Mouse (Mus musculus) kidney, postnatal 0 days (tissue): ENCODE results near the gene Ckap2. TPM values are rescaled to one million over a fixed set of nuclear protein-coding genes. Genes with fewer than 3 reads are reported as not detected.

Experiments used
- ATAC-seq: fragments of 200-750 bp; cut with Nextera tagmentation; replicated peaks from 2 replicates; pipeline ENCODE4 v1.8.0; 2017; ENCODE audit warnings: low read depth, moderate number of reproducible peaks, moderate TSS enrichment, moderate library complexity; ENCODE audit not compliant: low FRiP score
- DNase-seq: peaks from one replicate; pipeline ENCODE4 v3.0.0-alpha.2; 2016; ENCODE audit warnings: low spot score
- H3K27ac ChIP-seq: fragments of 300-500 bp; sonication (generic); 2 replicates; pipeline ENCODE4 v1.5.1; 2014; ENCODE audit warnings: mild to moderate bottlenecking
- H3K27me3 ChIP-seq: fragments of 300-500 bp; sonication (generic); 2 replicates; pipeline ENCODE4 v1.6.1; 2014; ENCODE audit warnings: low read length, mixed read lengths; ENCODE audit not compliant: insufficient read depth
- H3K36me3 ChIP-seq: fragments of 300-500 bp; sonication (generic); 2 replicates; pipeline ENCODE4 v1.6.1; 2014; ENCODE audit warnings: low read length, mixed read lengths; ENCODE audit not compliant: insufficient read depth
- H3K4me1 ChIP-seq: fragments of 300-500 bp; sonication (generic); replicated peaks from 2 replicates; pipeline ENCODE4 v1.6.1; 2014; ENCODE audit warnings: antibody characterized with exemption, low read length, mixed read lengths; ENCODE audit not compliant: insufficient read depth
- H3K4me2 ChIP-seq: fragments of 300-500 bp; sonication (generic); 2 replicates; pipeline ENCODE4 v1.6.1; 2014; ENCODE audit warnings: mild to moderate bottlenecking, low read length, moderate library complexity, mixed read lengths
- H3K4me3 ChIP-seq: fragments of 300-500 bp; sonication (generic); replicated peaks from 2 replicates; pipeline ENCODE4 v1.5.1; 2014; ENCODE audit warnings: low read depth, low read length
- H3K9ac ChIP-seq: fragments of 300-500 bp; sonication (generic); 2 replicates; pipeline ENCODE4 v1.6.1; 2014; ENCODE audit warnings: low read depth, low read length
- H3K9me3 ChIP-seq: fragments of 300-500 bp; sonication (generic); replicated peaks from 2 replicates; pipeline ENCODE4 v1.6.1; 2016; ENCODE audit warnings: low read length, inconsistent platforms, mixed read lengths
- CTCF ChIP-seq: IDR thresholded peaks from 2 replicates; pipeline ENCODE4 v1.5.1; 2016; ENCODE audit warnings: antibody characterized with exemption, low read depth, mild to moderate bottlenecking, moderate library complexity
- WGBS: fragments of 180-500 bp; shearing (Covaris S2); extraction: QIAGEN DNeasy Blood & Tissue Kit; methylation state at CpG from one replicate; pipeline ENCODE4 v1.1.7; 2014; 5-methylcytosine and 5-hydroxymethylcytosine counted together
- polyA plus RNA-seq: library from polyadenylated mRNA; unstranded; fragments of >200 nt; fragmentation: Nextera tagmentation; extraction: Ambion mirVana; gene quantifications from 2 replicates; pipeline ENCODE4 v1.2.1, GENCODE M21; 2015

Ckap2 gene
- polyA plus RNA-seq, 1 experiment from 2014 or later, result 23.3 TPM

- 42% methylated on average over 3 of the region's 3 CpGs for WGBS
- no peak for ATAC-seq
- DNase-seq, result peak; percentile 40
Measured at GRCm38 (mm10) chr8:22150345-22150663, 35.3 kb downstream of the Ckap2 start.

GRCm38 (mm10) chr8:22149643-22150344, 35.8 kb downstream of the Ckap2 start:
- no peaks in the 10 kb centered on the region for H3K9me3 ChIP-seq
- no peak for TF ChIP-seq CTCF
- H3K4me3 ChIP-seq, result no peak overlapping the region
- WGBS, result 76% methylated on average over 11 of the region's 11 CpGs
- ATAC-seq (no peak), DNase-seq (no peak)
- no peak overlapping the region for H3K9ac ChIP-seq
- 0 out of 2 replicates have a peak, but pooled peaks cover 3% of the 10 kb centered on the region for H3K36me3 ChIP-seq
- H3K27me3 ChIP-seq, result no peaks in the 10 kb centered on the region
- H3K27ac ChIP-seq, result no peak overlapping the region
- no peak overlapping the region for H3K4me2 ChIP-seq
- no peaks in the 10 kb centered on the region for H3K4me1 ChIP-seq

More at GRCm38 (mm10) chr8:22150345-22150663, 35.3 kb downstream of the Ckap2 start:
- H3K4me2 ChIP-seq, result no peak overlapping the region
- no peak overlapping the region for H3K4me3 ChIP-seq
- no peaks in the 10 kb centered on the region for H3K9me3 ChIP-seq
- H3K36me3 ChIP-seq, result 0 out of 2 replicates have a peak, but pooled peaks cover 3% of the 10 kb centered on the region
- H3K9ac ChIP-seq, result no peak overlapping the region
- no peaks in the 10 kb centered on the region for H3K27me3 ChIP-seq
- H3K4me1 ChIP-seq, result no peaks in the 10 kb centered on the region
- TF ChIP-seq CTCF, result no peak
- no peak overlapping the region for H3K27ac ChIP-seq

- H3K4me2 ChIP-seq, result no peak overlapping the region
- 88% methylated on average over 7 of the region's 7 CpGs for WGBS
- no peaks in the 10 kb centered on the region for H3K27me3 ChIP-seq
- DNase-seq (no peak), ATAC-seq (no peak)
- no peaks in the 10 kb centered on the region for H3K9me3 ChIP-seq
- H3K4me1 ChIP-seq, result no peaks in the 10 kb centered on the region
- no peak for TF ChIP-seq CTCF
- H3K4me3 ChIP-seq, result no peak overlapping the region
- no peak overlapping the region for H3K9ac ChIP-seq
- no peak overlapping the region for H3K27ac ChIP-seq
- H3K36me3 ChIP-seq, result 0 out of 2 replicates have a peak, but pooled peaks cover 3% of the 10 kb centered on the region
Measured at GRCm38 (mm10) chr8:22148367-22148740, 37.3 kb downstream of the Ckap2 start.

GRCm38 (mm10) chr8:22147706-22148366, 37.8 kb downstream of the Ckap2 start:
- Histone ChIP-seq H3K27me3 (no peaks in the 10 kb centered on the region), H3K9ac (no peak overlapping the region), H3K9me3 (no peaks in the 10 kb centered on the region), H3K4me3 (no peak overlapping the region), H3K36me3 (0 out of 2 replicates have a peak, but pooled peaks cover 3% of the 10 kb centered on the region), H3K4me1 (no peaks in the 10 kb centered on the region), H3K4me2 (no peak overlapping the region), H3K27ac (no peak overlapping the region)
- 0 out of 2 replicates have a peak, but pooled peaks have one; percentile 49 for ATAC-seq
- DNase-seq, result no peak
- no peak for TF ChIP-seq CTCF
- 60% methylated on average over 9 of the region's 9 CpGs for WGBS

GRCm38 (mm10) chr8:22145831-22146230, 39.8 kb downstream of the Ckap2 start:
- H3K27me3 ChIP-seq, result no peaks in the 10 kb centered on the region
- H3K4me2 ChIP-seq, result no peak overlapping the region
- WGBS, result 84% methylated on average over 6 of the region's 6 CpGs
- H3K9me3 ChIP-seq, result no peaks in the 10 kb centered on the region
- no peak for DNase-seq
- ATAC-seq, result no peak
- H3K9ac ChIP-seq, result no peak overlapping the region
- H3K4me1 ChIP-seq, result no peaks in the 10 kb centered on the region
- 0 out of 2 replicates have a peak, but pooled peaks cover 3% of the 10 kb centered on the region for H3K36me3 ChIP-seq
- no peak for TF ChIP-seq CTCF
- no peak overlapping the region for H3K4me3 ChIP-seq
- no peak overlapping the region for H3K27ac ChIP-seq

GRCm38 (mm10) chr8:22143764-22144491, 41.7 kb downstream of the Ckap2 start:
- no peak for TF ChIP-seq CTCF
- H3K27me3 ChIP-seq, result no peaks in the 10 kb centered on the region
- 75% methylated on average over 1 of the region's 1 CpGs for WGBS
- 0 out of 2 replicates have a peak, but pooled peaks cover 3% of the 10 kb centered on the region for H3K36me3 ChIP-seq
- no peak overlapping the region for H3K9ac ChIP-seq
- no peaks in the 10 kb centered on the region for H3K4me1 ChIP-seq
- no peak overlapping the region for H3K4me2 ChIP-seq
- no peak overlapping the region for H3K27ac ChIP-seq
- ATAC-seq, result no peak
- no peaks in the 10 kb centered on the region for H3K9me3 ChIP-seq
- DNase-seq, result no peak
- H3K4me3 ChIP-seq, result no peak overlapping the region
